Mouse (Mus musculus) adrenal gland, postnatal 10 days (tissue): ENCODE measurements at regions not wholly inside any gene's neighbourhood (a gene's known extent, or its start where the extent isn't known, plus 50 kb on each side); places are given as distances from the start of the nearest gene placed in this dataset.

Experiments
- DNase-seq: peaks from one replicate; pipeline ENCODE4 v3.0.0; 2021; ENCODE audit warnings: mixed read lengths

GRCm38 (mm10) chr12:119027701-119028100 lies 61.5 kb upstream of the Abcb5 start:
- no peak for DNase-seq

- DNase-seq, result peak; percentile 75
Observed at GRCm38 (mm10) chr12:119026311-119026710, 60.1 kb upstream of the Abcb5 start.

GRCm38 (mm10) chr12:119024063-119024462 lies 57.8 kb upstream of the Abcb5 start:
- no peak for DNase-seq
